Mouse (Mus musculus): ENCODE results near the gene Wdr63.

GRCm38 (mm10) chr3:146011544-146012218 is 96.2 kb downstream of the Wdr63 start:
- TF ChIP-seq CTCF (IDR thresholded peaks at IDR 0.05; ENCODE audit: low read depth) (no peak), EP300 (IDR thresholded peaks at IDR 0.05; ENCODE audit: low read depth) (no peak)
